Mouse (Mus musculus) C2C12 (cell line): ENCODE measurements at regions not wholly inside any gene's neighbourhood (a gene's known extent, or its start where the extent isn't known, plus 50 kb on each side); places are given as distances from the start of the nearest gene placed in this dataset.

Experiments used
- CEBPB ChIP-seq: IDR thresholded peaks from one replicate; pipeline ENCODE4 v1.6.1; 2011; ENCODE audit warnings: low read depth, mild to moderate bottlenecking, control low read depth, moderate library complexity
- CTCF ChIP-seq: IDR thresholded peaks from one replicate; pipeline ENCODE4 v1.5.1; 2011; ENCODE audit not compliant: control insufficient read depth, insufficient read depth, insufficient read length
- FOSL1 ChIP-seq: IDR thresholded peaks from one replicate; pipeline ENCODE4 v1.8.0; 2011; ENCODE audit warnings: mild to moderate bottlenecking, low read length; ENCODE audit not compliant: poor library complexity, insufficient read depth, severe bottlenecking
- MAX ChIP-seq: IDR thresholded peaks from one replicate; pipeline ENCODE4 v1.6.1; 2011; ENCODE audit warnings: mild to moderate bottlenecking, control low read depth
- MYOD1 ChIP-seq: IDR thresholded peaks from one replicate; pipeline ENCODE4 v1.6.1; 2011; ENCODE audit warnings: low read depth; ENCODE audit not compliant: control insufficient read depth, insufficient read length
- MYOG ChIP-seq: IDR thresholded peaks from one replicate; pipeline ENCODE4 v1.6.1; 2011; ENCODE audit not compliant: control insufficient read depth, insufficient read length; ENCODE audit errors: extremely low read depth
- USF1 ChIP-seq: IDR thresholded peaks from one replicate; pipeline ENCODE4 v1.6.1; 2011; ENCODE audit warnings: low read depth, mild to moderate bottlenecking, control low read depth, moderate library complexity

DNA sequence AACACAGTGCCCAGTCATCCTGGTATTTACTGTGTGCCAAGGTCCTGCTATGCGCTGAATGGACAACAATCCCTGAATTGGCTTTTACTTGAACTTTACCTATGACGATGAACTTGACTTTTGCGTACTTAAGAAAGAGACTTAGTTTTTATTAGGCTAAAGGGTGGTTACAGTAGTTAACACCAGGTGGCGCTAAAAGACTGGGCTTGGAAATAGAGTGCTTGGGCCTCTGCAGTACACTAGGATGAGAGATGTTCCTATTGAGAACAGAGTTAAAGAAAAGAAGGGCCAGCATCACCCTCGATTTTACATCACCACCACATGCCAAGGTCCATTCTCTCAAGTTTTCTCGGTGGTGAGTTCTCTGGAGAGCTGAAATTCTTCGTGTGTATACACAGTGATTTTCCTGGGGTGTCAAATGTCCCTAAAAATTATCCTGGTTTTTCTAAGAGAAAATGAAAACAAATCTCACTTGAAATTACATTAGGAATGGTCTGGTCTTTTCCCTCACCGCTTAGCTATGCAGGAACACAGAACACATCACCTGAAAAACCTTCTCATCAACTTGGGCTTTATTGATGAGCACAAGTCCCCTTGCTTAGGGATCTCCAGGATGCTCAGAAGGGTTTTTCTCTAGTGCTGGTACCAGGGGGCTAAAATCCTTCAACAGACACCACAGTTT is 64.2 kb upstream of the Yae1d1 start:
- TF ChIP-seq CTCF: peak; percentile 5
- TF ChIP-seq MYOG: no peak
- no peak for TF ChIP-seq MYOD1
- TF ChIP-seq MAX: no peak
- no peak for TF ChIP-seq FOSL1
- TF ChIP-seq USF1: no peak
- no peak for TF ChIP-seq CEBPB
